7 mouse cellular contexts compared by ENCODE assay signal in the genomic region with DNA sequence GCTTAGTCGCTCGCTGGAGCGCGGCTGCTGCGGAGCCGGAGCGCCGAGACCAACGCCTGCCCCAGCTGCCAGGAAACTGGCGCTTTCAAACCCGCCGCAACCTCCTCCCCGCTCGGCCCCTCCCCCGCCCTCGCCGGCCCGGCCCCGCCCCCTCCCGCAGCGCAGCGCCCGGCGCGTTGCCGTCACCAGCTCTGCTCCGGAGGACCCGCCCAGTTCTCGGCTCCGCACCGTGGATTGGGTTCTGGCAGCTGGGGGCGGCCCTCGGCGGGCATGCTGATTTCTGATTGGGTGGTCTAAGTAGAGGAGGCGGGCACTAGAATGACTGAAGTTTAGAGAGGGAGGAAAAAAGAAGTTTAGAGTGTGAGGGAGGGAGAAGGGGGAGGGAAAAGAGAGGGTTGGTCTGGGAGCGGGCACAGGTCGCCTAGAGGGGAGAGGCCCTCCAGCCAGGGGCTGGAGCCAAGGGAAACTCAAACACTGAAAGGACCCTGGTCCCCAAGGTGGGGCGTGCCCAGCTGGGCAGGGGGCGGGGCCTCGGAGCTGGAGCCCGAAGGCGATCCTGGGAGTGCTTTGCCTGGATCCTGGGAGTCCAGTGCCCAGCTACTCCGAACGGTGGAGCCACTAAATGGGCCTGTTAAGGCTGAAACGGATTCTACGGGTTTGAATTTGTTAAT. TPM values are rescaled to one million over a fixed set of nuclear protein-coding genes. Genes with fewer than 3 reads are reported as not detected.
DNase-seq lines count a peak whose midpoint lies in the region; ATAC-seq lines count a peak whose summit lies in the region.

A gene (minus strand): TSS at position 80 of the 671 bp plus-strand sequence.

- peaks cover 3% of the 10 kb centered on the region; the same call in 1 of the 2 replicates for H3K4me1 ChIP-seq in intestine, embryonic 15.5 days (replicated peaks)
- H3K4me1 ChIP-seq in midbrain, embryonic 10.5 days = peaks cover 33% of the 10 kb centered on the region

- peak; percentile 99 for ATAC-seq in intestine, embryonic 15.5 days

- no peaks in the 10 kb centered on the region for H3K27me3 ChIP-seq in intestine, embryonic 15.5 days (replicated peaks)
- peaks cover 11% of the 10 kb centered on the region; the same call in 1 of the 2 replicates for H3K27me3 ChIP-seq in midbrain, embryonic 10.5 days (ENCODE audit: low read depth, poor library complexity, severe bottlenecking)

- peak within 1 kb of the TSS; percentile 86 for H3K4me3 ChIP-seq in intestine, embryonic 15.5 days (replicated peaks)
- H3K4me3 ChIP-seq in midbrain, embryonic 10.5 days = peak within 1 kb of the TSS; percentile 91

- peak within 1 kb of the TSS; percentile 98 for H3K27ac ChIP-seq in intestine, embryonic 15.5 days
- peak within 1 kb of the TSS; percentile 95 for H3K27ac ChIP-seq in midbrain, embryonic 10.5 days (replicated peaks)

- H3K4me2 ChIP-seq in intestine, embryonic 15.5 days (replicated peaks) = peak within 1 kb of the TSS; percentile 79

- intact Hi-C loops in gastrocnemius, postnatal 36 days (cut with DNase I) = loop anchor here (5.0 kb wide), 1 partner anchor 222 kb away; no protein-coding TSS in a partner anchor
- intact Hi-C loops in left cerebral cortex, postnatal 25 days (cut with DNase I) = loop anchor here (1.0 to 2.0 kb wide), 2 partner anchors 214 to 222 kb away; no protein-coding TSS in a partner anchor

- peak within 1 kb of the TSS; percentile 85 for H3K9ac ChIP-seq in intestine, embryonic 15.5 days

- no peaks in the 10 kb centered on the region for H3K36me3 ChIP-seq in intestine, embryonic 15.5 days
- no peaks in the 10 kb centered on the region for H3K36me3 ChIP-seq in midbrain, embryonic 10.5 days

- DNase-seq in adrenal gland, adult 2 months = peak; percentile 99
- DNase-seq in embryo, embryonic 11.5 days (ENCODE audit: low read depth, low spot score) = peak; percentile 92
- peak; percentile 90 to 96 for DNase-seq in gastrocnemius, postnatal 36 days
- DNase-seq in left cerebral cortex, postnatal 25 days (ENCODE audit: low spot score in 2 of 2) = peak; percentile 97 to 99
- peak; percentile 100 for DNase-seq in midbrain, embryonic 10.5 days (ENCODE audit: low spot score)
- DNase-seq in right cerebral cortex, postnatal 4 days = peak; percentile 95

- WGBS in intestine, embryonic 15.5 days = under 1% methylated on average over 44 of the region's 46 CpGs
- WGBS in midbrain, embryonic 10.5 days = under 1% methylated on average over 46 of the region's 46 CpGs

- no peaks in the 10 kb centered on the region for H3K9me3 ChIP-seq in intestine, embryonic 15.5 days
- no peaks in the 10 kb centered on the region for H3K9me3 ChIP-seq in midbrain, embryonic 10.5 days (replicated peaks)

RNA-seq across cellular contexts. Expression of the gene that starts here (rescaled TPM):
- 10 to 100 TPM; 17.9 to 25.9 TPM for total RNA-seq in adrenal gland, adult 2 months (2021)
- polyA plus RNA-seq in adrenal gland, adult 2 months (2012; rRNA removed) = 4.7 TPM in 2 replicates
- 1 to 10 TPM; 1.8 to 2.4 TPM for total RNA-seq in gastrocnemius, postnatal 36 days (2021)
- polyA plus RNA-seq in intestine, embryonic 15.5 days (2015; fragmentation: Nextera tagmentation; extraction: Ambion mirVana) = 7.5 and 7.9 TPM in 2 replicates
- 10 to 100 TPM; 48.7 to 49.2 TPM for total RNA-seq in left cerebral cortex, postnatal 25 days (2021)
- 4.2 and 5.0 TPM in 2 replicates for polyA plus RNA-seq in midbrain, embryonic 10.5 days (2016; fragmentation: Nextera tagmentation; extraction: Ambion mirVana)

Comparison
In these comparisons a context has a peak if more than half of its experiments do, and no peak if none do; other contexts are left out.
1. Peak in every context shown above with its lines: DNase-seq, ATAC-seq, H3K4me3 ChIP-seq and H3K27ac ChIP-seq.
2. RNA of the gene that starts here (total RNA-seq): 48.7 to 49.2 TPM in left cerebral cortex, postnatal 25 days and 17.9 to 25.9 TPM in adrenal gland, adult 2 months; 1.8 to 2.4 TPM in gastrocnemius, postnatal 36 days; every median in the first group is over 4 times any median in the second.